Mouse (Mus musculus) bone marrow macrophage, adult 2 months (primary cell): Measurements from ENCODE around the gene Tnik. TPM values are rescaled to one million over a fixed set of nuclear protein-coding genes. Genes with fewer than 3 reads are reported as not detected.

Source experiments
- H3K27ac ChIP-seq: 2 replicates; pipeline ENCODE4 v1.5.1; 2012; ENCODE audit warnings: low read depth, low read length; ENCODE audit not compliant: insufficient read depth
- H3K4me1 ChIP-seq: 2 replicates; pipeline ENCODE4 v1.6.1; 2012; ENCODE audit warnings: low read length; ENCODE audit not compliant: control insufficient read depth, insufficient read depth
- H3K4me3 ChIP-seq: 2 replicates; pipeline ENCODE4 v1.5.1; 2012; ENCODE audit warnings: mild to moderate bottlenecking, low read length, moderate library complexity; ENCODE audit not compliant: insufficient read depth
- CTCF ChIP-seq: IDR thresholded peaks from 2 replicates; pipeline ENCODE4 v1.5.1; 2012; ENCODE audit warnings: low read depth, mild to moderate bottlenecking, low read length, moderate library complexity
- POLR2A ChIP-seq: IDR thresholded peaks from 2 replicates; pipeline ENCODE4 v1.6.1; 2012; ENCODE audit warnings: mild to moderate bottlenecking, low read depth, low read length, borderline replicate concordance
- polyA plus RNA-seq: library from polyadenylated mRNA; stranded (reverse); fragments of >200 nt; gene quantifications from 2 replicates; pipeline ENCODE4 v1.2.4, GENCODE M21; 2012; ENCODE audit not compliant: missing spikeins, insufficient read depth, insufficient read length

Tnik gene
- polyA plus RNA-seq, 1 experiment: 0.54 TPM

DNA sequence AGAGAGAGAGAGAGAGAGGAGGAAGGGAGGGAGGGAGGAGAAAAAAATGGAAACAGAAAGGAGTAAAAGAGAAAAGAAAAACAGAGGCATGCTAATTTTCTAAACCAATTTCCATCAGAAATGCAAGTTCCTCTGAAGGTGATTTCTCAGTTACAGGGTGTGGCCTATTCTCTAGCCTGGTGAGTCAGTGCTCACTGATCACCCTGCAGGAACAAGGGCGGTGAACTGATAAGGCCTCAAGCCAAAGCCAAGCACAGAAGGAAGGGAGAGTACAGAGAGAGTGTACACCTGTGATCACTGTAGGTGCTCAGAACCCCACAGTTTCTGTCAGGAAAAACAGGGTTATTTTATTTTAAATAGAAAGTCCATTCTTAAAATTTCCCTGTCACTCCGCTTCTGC is 33.5 kb upstream of the Tnik start:
- no peak for TF ChIP-seq CTCF
- no peak for TF ChIP-seq POLR2A
- Histone ChIP-seq H3K27ac (no peak overlapping the region), H3K4me3 (no peak overlapping the region), H3K4me1 (no peaks in the 10 kb centered on the region)

GRCm38 (mm10) chr3:28232885-28233284 is 30.1 kb upstream of the Tnik start:
- Histone ChIP-seq H3K4me1 (no peaks in the 10 kb centered on the region), H3K4me3 (no peak overlapping the region), H3K27ac (no peak overlapping the region)
- TF ChIP-seq CTCF (no peak), POLR2A (no peak)

GRCm38 (mm10) chr3:28234179-28234578 is 28.8 kb upstream of the Tnik start:
- Histone ChIP-seq H3K4me3 (no peak overlapping the region), H3K4me1 (no peaks in the 10 kb centered on the region), H3K27ac (no peak overlapping the region)
- no peak for TF ChIP-seq POLR2A
- TF ChIP-seq CTCF: no peak

DNA sequence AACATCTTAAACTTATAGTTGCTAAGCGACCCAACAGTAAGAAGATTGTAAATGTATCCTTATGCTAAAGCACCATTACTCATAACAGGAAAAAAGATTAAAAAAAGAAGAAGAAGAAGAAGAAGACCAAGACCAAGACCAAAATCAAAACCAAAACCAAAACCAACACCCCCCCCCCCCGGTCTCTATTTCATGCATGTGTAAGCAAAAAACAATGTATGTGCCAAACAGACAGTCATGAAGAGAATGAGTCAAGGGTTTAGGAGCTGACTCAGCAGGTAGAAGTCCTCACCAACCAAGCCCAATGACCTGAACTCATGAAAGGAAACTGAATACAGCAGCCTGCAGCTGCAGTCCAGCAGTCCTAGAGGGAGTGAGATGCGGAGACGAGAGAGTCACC is 26.3 kb upstream of the Tnik start:
- H3K4me1 ChIP-seq: no peaks in the 10 kb centered on the region

DNA sequence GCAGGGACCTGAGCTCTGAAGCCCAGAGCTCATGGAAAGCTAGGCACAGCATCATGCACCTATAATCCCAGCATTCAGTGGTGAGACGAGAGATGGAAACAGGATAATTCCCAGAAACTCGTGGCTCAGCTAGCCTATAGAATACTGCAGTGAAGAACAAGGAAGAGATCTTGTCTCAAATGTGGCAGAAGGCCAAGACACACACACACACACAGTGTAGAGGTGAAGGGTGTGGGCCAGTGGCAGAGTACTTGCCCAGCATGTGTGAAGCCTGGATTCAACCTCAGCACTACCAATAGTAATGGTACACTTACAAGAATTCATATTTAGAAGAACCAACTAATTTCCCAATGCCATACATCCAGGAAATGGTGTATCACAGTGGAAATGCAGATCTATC is 24.9 kb upstream of the Tnik start:
- Histone ChIP-seq H3K27ac (no peak overlapping the region), H3K4me1 (no peaks in the 10 kb centered on the region), H3K4me3 (no peak overlapping the region)
- TF ChIP-seq CTCF (no peak), POLR2A (no peak)

More for the DNA sequence above, 26.3 kb upstream of the Tnik start:
- no peak overlapping the region for H3K27ac ChIP-seq
- TF ChIP-seq CTCF (no peak), POLR2A (no peak)
- no peak overlapping the region for H3K4me3 ChIP-seq

DNA sequence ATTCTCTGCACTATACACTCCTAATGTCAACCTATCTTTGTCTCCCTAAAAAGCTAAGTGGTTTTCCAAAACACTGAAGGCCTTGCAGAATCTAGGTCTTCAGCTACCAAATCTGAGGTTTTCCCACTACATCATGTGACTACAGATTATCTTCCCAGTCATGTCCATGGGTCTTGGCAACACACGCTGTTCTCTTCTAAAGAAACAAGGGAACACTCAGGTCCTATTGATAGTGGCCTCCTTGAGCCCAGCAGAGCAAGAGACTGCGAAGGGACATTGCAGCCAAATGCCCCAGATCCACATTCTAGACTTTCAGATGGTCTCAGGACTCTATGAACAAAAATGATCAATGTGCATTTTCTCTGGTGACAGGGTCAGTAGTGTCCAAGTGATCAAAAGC is 20.5 kb upstream of the Tnik start:
- Histone ChIP-seq H3K4me3 (no peak overlapping the region), H3K27ac (no peak overlapping the region), H3K4me1 (no peaks in the 10 kb centered on the region)
- no peak for TF ChIP-seq CTCF
- TF ChIP-seq POLR2A: no peak

GRCm38 (mm10) chr3:28244244-28244890 is 18.6 kb upstream of the Tnik start:
- no peak overlapping the region for H3K4me3 ChIP-seq
- no peak overlapping the region for H3K27ac ChIP-seq
- no peaks in the 10 kb centered on the region for H3K4me1 ChIP-seq
- TF ChIP-seq CTCF: no peak
- no peak for TF ChIP-seq POLR2A

GRCm38 (mm10) chr3:28248255-28248957 is 14.6 kb upstream of the Tnik start:
- Histone ChIP-seq H3K27ac (no peak overlapping the region), H3K4me1 (no peaks in the 10 kb centered on the region), H3K4me3 (no peak overlapping the region)
- TF ChIP-seq CTCF (no peak), POLR2A (no peak)

DNA sequence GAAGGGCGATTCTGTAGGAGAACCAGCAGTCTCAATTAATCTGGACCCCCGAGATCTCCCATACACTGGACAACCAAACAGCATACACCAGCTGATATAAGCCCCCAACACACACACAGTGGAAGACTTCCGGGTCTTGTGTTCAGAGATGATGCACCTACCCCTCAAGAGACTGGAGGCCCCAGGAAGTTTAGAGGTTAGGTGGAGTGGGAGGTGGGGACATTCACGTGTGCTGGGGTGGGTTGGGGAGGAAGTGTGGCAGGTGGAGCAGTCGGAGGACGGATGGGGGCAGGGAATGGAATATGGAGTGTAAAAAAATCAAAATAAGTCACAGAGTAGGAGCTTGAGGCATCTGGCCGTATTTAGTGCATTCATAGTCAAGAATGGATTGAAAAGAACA is 7.3 kb upstream of the Tnik start:
- TF ChIP-seq POLR2A (no peak), CTCF (no peak)

DNA sequence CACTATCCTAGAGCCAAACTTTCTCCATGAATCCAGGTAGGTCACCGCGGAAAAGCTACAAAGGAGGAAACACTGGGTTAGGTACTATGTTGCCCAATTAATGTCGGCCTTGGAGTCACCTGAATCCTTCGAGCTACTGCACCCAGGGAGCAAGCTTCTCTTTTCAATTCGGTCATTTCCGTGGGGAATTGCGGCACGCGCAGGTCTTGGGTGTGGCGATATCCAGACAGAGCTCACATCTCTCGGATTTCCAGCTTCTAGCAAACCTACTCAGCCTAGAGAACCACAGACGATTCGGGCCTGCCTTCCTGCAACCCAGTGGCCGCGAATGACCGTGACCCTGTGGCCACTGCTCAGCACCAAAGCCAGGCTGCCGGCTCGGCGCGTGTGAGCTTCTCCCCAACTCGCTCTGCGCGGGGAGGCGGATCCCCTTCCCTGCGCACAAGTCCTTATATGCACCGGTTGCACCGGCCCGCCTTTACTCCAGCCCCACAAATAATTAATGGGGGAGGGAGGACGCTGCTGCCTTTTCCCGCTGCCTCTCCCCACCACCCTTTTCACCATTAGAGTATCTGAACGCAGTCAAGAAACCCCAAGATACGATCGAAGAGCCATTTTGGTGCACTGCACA is 528 bp upstream of the Tnik start:
- no peak for TF ChIP-seq POLR2A
- TF ChIP-seq CTCF: no peak
- no peak overlapping the region for H3K27ac ChIP-seq
- H3K4me1 ChIP-seq: no peaks in the 10 kb centered on the region
- peak overlapping the region; percentile 59 for H3K4me3 ChIP-seq

More for the DNA sequence above, 7.3 kb upstream of the Tnik start:
- no peak overlapping the region for H3K27ac ChIP-seq
- no peaks in the 10 kb centered on the region for H3K4me1 ChIP-seq
- no peak overlapping the region for H3K4me3 ChIP-seq
